Mouse (Mus musculus) ES-E14 (cell line): ENCODE measurements at regions not wholly inside any gene's neighbourhood (a gene's known extent, or its start where the extent isn't known, plus 50 kb on each side); places are given as distances from the start of the nearest gene placed in this dataset.

Experiments
- DNase-seq: peaks from one replicate; pipeline ENCODE4 v3.0.0-alpha.2; 2013; ENCODE audit warnings: low read depth, low spot score
- H3K27ac ChIP-seq: 2 replicates; pipeline ENCODE4 v1.5.1; 2012; ENCODE audit warnings: low read depth, mild to moderate bottlenecking, low read length, moderate library complexity, mixed read lengths; ENCODE audit not compliant: poor library complexity, insufficient read depth, severe bottlenecking
- H3K36me3 ChIP-seq: 2 replicates; pipeline ENCODE4 v1.6.1; 2012; ENCODE audit warnings: mild to moderate bottlenecking, low read length, moderate library complexity, mixed read lengths; ENCODE audit not compliant: control insufficient read depth, poor library complexity, insufficient read depth, severe bottlenecking
- H3K4me1 ChIP-seq, 2 experiments: fragments of 150-350 bp in 1 of 2; sonication (generic) in 1 of 2; 2 replicates each; pipeline ENCODE4 v1.6.1; 2012; ENCODE audit warnings: low read length in 2 of 2, mild to moderate bottlenecking in 1 of 2, mixed read lengths in 1 of 2; ENCODE audit not compliant: control insufficient read depth in 2 of 2, insufficient read depth in 2 of 2, poor library complexity in 1 of 2
- H3K4me3 ChIP-seq, 2 experiments: fragments of 150-350 bp in 1 of 2; sonication (generic) in 1 of 2; 2 replicates each; pipeline ENCODE4 v1.5.1; 2012; ENCODE audit warnings: low read length in 2 of 2, low read depth in 1 of 2, mild to moderate bottlenecking in 1 of 2, mixed read lengths in 1 of 2; ENCODE audit not compliant: insufficient read depth in 1 of 2, poor library complexity in 1 of 2, severe bottlenecking in 1 of 2
- H3K9ac ChIP-seq: 2 replicates; pipeline ENCODE4 v1.6.1; 2012; ENCODE audit warnings: low read depth, mild to moderate bottlenecking, low read length, mixed read lengths; ENCODE audit not compliant: poor library complexity, insufficient read depth, severe bottlenecking
- H3K9me3 ChIP-seq: fragments of 150-350 bp; sonication (generic); 2 replicates; pipeline ENCODE4 v1.6.1; 2012; ENCODE audit warnings: low read depth, mild to moderate bottlenecking, low read length; ENCODE audit not compliant: control insufficient read depth, insufficient read depth
- CHD2 ChIP-seq: IDR thresholded peaks from 2 replicates; pipeline ENCODE4 v1.6.1; 2014; ENCODE audit warnings: mild to moderate bottlenecking, low read depth, low read length, inconsistent platforms
- HCFC1 ChIP-seq: IDR thresholded peaks from 2 replicates; pipeline ENCODE4 v1.6.1; 2012; ENCODE audit warnings: low read length, inconsistent platforms, borderline replicate concordance; ENCODE audit not compliant: insufficient read depth
- MAFK ChIP-seq: IDR thresholded peaks from 2 replicates; pipeline ENCODE4 v1.6.1; 2014; ENCODE audit warnings: mild to moderate bottlenecking, low read depth, low read length, inconsistent platforms; ENCODE audit not compliant: insufficient read depth
- ZC3H11A ChIP-seq: IDR thresholded peaks from 2 replicates; pipeline ENCODE4 v1.6.1; 2012; ENCODE audit warnings: low read depth, mild to moderate bottlenecking, inconsistent platforms, low read length, borderline replicate concordance
- ZNF384 ChIP-seq: IDR thresholded peaks from 2 replicates; pipeline ENCODE4 v1.6.1; 2012; ENCODE audit warnings: low read depth, low read length, inconsistent platforms
- in situ Hi-C, 2 experiments: fragments of 600-800 bp; cut with MboI; formaldehyde crosslinking; loops; one replicate each; pipeline ENCODE4 v1.15.1; 2025; ENCODE audit warnings: low sequenced_read_pairs in 2 of 2, inconsistent platforms in 1 of 2; ENCODE audit not compliant: unreplicated experiment in 2 of 2

DNA sequence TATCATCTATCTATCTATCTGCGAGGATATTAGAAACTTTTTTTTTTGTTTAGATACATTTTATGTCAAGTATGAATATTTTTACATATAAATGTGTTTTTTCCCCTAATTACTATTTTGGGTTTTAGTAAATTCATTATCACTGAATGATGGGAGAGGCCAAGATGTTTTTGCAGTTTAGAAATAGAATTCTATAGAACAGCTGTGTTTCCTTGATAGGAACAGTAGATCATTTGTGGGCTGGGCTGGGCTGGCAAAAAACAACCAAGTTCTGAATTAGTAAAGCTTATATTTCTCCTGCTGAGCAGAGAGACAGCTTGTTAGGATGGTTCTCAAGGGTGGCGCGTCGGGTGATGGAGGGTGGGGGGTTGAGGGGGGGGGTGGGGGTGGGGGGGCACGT, 78.2 kb upstream of the Pik3cg start:
- DNase-seq, result no peak
- H3K9ac ChIP-seq, result no peak overlapping the region
- H3K9me3 ChIP-seq, result no peaks in the 10 kb centered on the region
- H3K27ac ChIP-seq, result no peak overlapping the region
- H3K4me3 ChIP-seq, result no peak overlapping the region
- in situ Hi-C loops, result no loop called here
- no peaks in the 10 kb centered on the region for H3K36me3 ChIP-seq
- no peaks in the 10 kb centered on the region for H3K4me1 ChIP-seq
- no peak for TF ChIP-seq ZC3H11A
- no peak for TF ChIP-seq MAFK
- TF ChIP-seq ZNF384, result no peak
- TF ChIP-seq CHD2, result no peak
- TF ChIP-seq HCFC1, result no peak

DNA sequence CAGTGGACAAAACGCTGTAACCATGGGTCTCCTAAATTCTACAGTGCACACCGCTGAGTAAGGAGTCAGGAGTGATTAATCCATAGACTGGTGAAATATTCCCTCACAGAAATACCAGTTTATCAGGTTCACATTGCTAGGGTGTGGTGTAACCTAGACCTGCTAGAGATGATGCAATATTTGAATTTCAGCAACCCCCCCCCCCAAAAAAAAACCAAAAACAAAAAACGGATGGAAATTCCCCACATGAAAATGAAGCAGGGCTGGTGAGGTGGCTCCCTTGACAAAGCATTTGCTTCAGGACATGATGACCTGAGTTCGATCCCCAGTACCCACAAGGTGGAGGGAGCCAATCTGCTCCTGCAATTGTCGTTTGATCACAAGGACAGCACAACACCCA, 82.7 kb upstream of the Pik3cg start:
- no peak overlapping the region for H3K9ac ChIP-seq
- no peak overlapping the region for H3K27ac ChIP-seq
- H3K9me3 ChIP-seq, result no peaks in the 10 kb centered on the region
- H3K4me3 ChIP-seq, result no peak overlapping the region
- H3K36me3 ChIP-seq, result no peaks in the 10 kb centered on the region
- 0 out of 4 replicates have a peak, but pooled peaks cover 0 to 2% of the 10 kb centered on the region in 2 experiments for H3K4me1 ChIP-seq
- TF ChIP-seq ZNF384, result no peak
- no peak for TF ChIP-seq HCFC1
- no peak for TF ChIP-seq ZC3H11A
- TF ChIP-seq MAFK, result no peak
- no peak for TF ChIP-seq CHD2
- no peak for DNase-seq
- in situ Hi-C loops, result no loop called here

DNA sequence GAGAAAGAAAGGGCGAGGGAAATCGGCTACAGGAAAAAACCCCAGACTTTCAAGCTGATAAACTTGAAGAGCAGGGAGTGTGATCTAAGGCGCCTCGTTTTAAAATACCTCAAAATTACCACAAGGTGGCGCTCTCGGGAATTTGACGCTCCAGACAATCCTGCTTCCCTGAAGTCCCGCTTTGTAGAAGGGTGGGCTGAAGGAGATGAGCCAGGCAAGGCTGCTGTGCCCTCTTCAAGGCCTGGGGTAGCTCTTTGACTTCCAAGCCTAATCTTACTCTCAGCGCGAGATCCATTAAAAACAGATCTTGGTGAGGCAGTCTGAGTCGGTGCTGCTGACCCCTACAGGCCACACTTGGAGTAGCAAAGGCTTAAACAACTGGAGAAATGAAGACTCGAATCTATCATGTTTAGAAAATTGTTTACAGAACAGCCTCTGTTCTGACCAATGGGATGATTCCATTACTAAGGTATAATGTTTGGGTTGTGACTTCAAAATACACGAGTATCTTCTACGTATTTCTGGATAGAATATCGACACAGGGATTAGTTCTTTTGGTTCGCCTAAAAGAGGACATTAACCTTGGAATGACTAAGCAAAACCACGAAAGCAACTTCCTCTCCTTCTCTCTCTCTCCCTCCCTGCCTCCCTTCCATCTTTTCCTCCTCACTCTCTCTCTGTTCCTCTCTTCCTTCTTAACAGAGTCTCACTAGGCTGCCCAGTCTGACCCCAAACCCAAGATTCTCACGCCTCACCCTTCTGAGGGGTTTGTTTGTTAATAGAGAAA, 83.7 kb upstream of the Pik3cg start:
- H3K9ac ChIP-seq, result no peak overlapping the region
- H3K36me3 ChIP-seq, result no peaks in the 10 kb centered on the region

DNA sequence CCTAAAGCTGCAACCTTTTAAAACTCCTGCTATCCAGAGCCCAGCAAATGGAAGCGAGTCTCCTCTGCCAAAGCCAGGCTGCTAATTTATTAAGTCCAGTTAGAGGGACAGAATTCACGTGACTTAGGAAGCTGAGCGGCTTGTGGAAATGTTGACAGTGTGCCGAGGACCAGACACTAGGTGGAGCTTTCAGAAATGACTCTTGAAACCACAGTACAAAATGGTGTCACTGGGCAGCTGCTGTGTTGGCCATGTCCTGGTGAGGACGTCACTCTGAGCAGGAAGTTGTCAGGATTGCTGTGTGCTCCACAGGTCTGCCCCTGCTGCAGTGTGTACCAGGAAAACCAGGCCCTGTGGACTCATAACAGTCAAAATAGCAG, 84.3 kb upstream of the Pik3cg start:
- H3K36me3 ChIP-seq, result no peaks in the 10 kb centered on the region
- H3K9ac ChIP-seq, result no peak overlapping the region
- DNase-seq, result peak; percentile 3
- H3K27ac ChIP-seq, result no peak overlapping the region
- H3K4me3 ChIP-seq, result no peak overlapping the region
- in situ Hi-C loops, result no loop called here
- no peaks in the 10 kb centered on the region for H3K9me3 ChIP-seq
- no peak for TF ChIP-seq CHD2
- no peak for TF ChIP-seq ZNF384
- TF ChIP-seq HCFC1, result no peak
- TF ChIP-seq MAFK, result no peak
- TF ChIP-seq ZC3H11A, result no peak
- H3K4me1 ChIP-seq, result 0 out of 4 replicates have a peak, but pooled peaks cover 0 to 2% of the 10 kb centered on the region in 2 experiments

More for the DNA sequence above, 83.7 kb upstream of the Pik3cg start:
- H3K4me3 ChIP-seq, result peak overlapping the region; percentile 26 to 61; a peak in 3 of 4 replicates
- TF ChIP-seq ZNF384 (no peak), CHD2 (no peak), ZC3H11A (0 out of 2 replicates have a peak, but pooled peaks have one; percentile 14)
- H3K9me3 ChIP-seq, result no peaks in the 10 kb centered on the region
- in situ Hi-C loops, result no loop called here
- H3K4me1 ChIP-seq, result 0 out of 4 replicates have a peak, but pooled peaks cover 0 to 2% of the 10 kb centered on the region in 2 experiments
- peak; percentile 76 for DNase-seq
- H3K27ac ChIP-seq, result no peak overlapping the region

DNA sequence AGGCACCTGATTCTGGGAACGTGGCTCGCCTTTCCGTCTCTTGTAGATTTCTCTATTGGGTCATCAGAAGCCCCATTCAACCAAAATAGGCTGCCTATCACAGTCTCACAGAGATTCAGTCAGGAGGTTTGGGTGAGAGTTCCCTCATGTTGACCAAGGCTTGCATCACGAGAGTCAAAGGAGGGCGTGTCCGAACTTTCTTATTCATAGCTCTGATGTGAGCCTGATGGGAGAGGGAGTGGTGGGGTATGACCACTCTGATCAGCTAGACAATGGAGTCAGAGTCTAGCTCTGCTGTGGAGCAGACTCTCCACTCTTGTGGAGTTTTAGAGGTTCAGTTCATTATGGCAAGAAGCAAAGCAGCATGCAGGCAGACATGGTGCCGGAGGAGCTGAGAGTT, 81.1 kb upstream of the Ccdc71l start:
- in situ Hi-C loops, result no loop called here
- no peak for TF ChIP-seq HCFC1
- TF ChIP-seq MAFK, result no peak
- TF ChIP-seq ZNF384, result no peak
- no peak for TF ChIP-seq CHD2
- TF ChIP-seq ZC3H11A, result no peak
- Histone ChIP-seq H3K9ac (no peak overlapping the region), H3K4me1 (0 out of 4 replicates have a peak, but pooled peaks cover 0 to 2% of the 10 kb centered on the region in 2 experiments), H3K4me3 (no peak overlapping the region), H3K36me3 (no peaks in the 10 kb centered on the region), H3K27ac (no peak overlapping the region), H3K9me3 (no peaks in the 10 kb centered on the region)
- DNase-seq, result peak; percentile 15
